Mouse (Mus musculus): ENCODE measurements around the gene Gmppa. TPM values are rescaled to one million over a fixed set of nuclear protein-coding genes. Genes with fewer than 3 reads are reported as not detected.

Gmppa gene
- polyA plus RNA-seq, 1 experiment from 2014 or later, result 64.5 TPM

DNA sequence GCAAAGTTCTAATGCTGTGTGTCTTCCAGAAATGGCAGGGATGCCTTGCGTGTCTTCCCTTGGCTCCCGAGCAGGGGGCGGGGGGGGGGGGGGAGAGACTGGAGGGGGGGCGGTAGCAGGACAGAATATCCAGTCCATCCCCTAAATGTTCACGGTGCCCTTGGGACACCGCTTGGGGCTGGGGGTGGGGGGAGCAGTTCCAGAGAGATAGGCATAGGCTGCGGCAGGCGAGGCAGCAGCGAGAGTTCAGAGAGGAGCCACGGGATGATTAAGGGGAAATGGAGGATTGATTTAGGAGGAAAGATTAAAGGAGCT, 21.9 kb downstream of the Gmppa start:
- peak overlapping the region; percentile 52 for H3K27ac ChIP-seq (ENCODE audit: low read depth, low read length)
- no peaks in the 10 kb centered on the region for H3K9me3 ChIP-seq (ENCODE audit: control insufficient read depth, low read length)
- WGBS, result 5% methylated on average over 8 of the region's 10 CpGs
- H3K4me1 ChIP-seq (ENCODE audit: control insufficient read depth, insufficient read depth, low read length), result peaks cover 12% of the 10 kb centered on the region
- H3K27me3 ChIP-seq (ENCODE audit: control insufficient read depth, insufficient read depth, low read length), result no peaks in the 10 kb centered on the region
- ATAC-seq (ENCODE audit: low read depth), result no peak
- peak overlapping the region; percentile 28; the same call in 1 of the 2 replicates for H3K9ac ChIP-seq (replicated peaks; ENCODE audit: low read depth, low read length)
- no peaks in the 10 kb centered on the region for H3K36me3 ChIP-seq (ENCODE audit: control insufficient read depth, insufficient read depth, low read length)
- H3K4me2 ChIP-seq (ENCODE audit: low read depth, low read length), result peak overlapping the region; percentile 44; the same call in 1 of the 2 replicates
- no peak overlapping the region for H3K4me3 ChIP-seq (ENCODE audit: low read depth, low read length)

DNA sequence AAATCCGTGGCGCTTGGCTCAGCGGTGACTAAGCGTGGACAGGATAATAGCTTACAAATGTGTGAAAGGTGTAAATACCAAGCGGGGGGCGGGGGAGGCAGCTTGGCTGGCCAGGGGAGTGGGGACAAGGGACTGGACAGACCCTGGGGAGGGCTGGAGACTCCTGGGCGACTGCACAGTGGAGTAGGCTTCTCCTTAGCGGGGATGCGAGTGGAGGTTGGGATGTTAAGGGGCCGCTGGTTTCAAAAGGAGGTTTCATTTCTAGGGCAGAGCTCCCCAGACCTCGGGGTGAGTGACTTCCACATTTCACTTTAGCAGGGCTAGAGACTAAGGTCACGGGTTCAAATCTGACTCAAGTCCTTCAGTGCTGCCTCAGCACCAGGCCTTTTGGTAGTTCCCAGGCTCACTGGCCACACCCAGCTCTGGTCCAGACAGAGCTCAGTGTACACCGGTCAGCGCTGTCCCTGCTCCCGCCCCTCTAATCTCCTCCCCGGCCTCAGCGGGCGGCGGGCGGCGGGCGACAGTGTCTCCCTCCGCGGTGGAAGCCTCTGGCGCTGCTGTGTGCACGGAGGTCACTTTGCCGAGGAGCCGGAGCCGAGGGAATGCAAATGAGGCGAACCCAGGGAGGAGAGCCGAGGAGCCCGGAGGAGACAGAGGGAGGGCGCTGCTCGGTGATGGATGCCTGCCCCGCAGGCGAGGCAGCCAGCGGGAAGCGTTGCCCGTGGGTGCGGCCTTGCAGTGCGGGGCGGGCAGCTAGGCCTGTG, 22.5 kb downstream of the Gmppa start:
- Histone ChIP-seq H3K27me3 (ENCODE audit: control insufficient read depth, insufficient read depth, low read length) (no peaks in the 10 kb centered on the region), H3K9me3 (ENCODE audit: control insufficient read depth, low read length) (no peaks in the 10 kb centered on the region), H3K4me2 (ENCODE audit: low read depth, low read length) (peak overlapping the region; percentile 44), H3K4me1 (ENCODE audit: control insufficient read depth, insufficient read depth, low read length) (peaks cover 12% of the 10 kb centered on the region), H3K36me3 (ENCODE audit: control insufficient read depth, insufficient read depth, low read length) (no peaks in the 10 kb centered on the region), H3K9ac (replicated peaks; ENCODE audit: low read depth, low read length) (peak overlapping the region; percentile 28; the same call in 1 of the 2 replicates), H3K27ac (ENCODE audit: low read depth, low read length) (peak overlapping the region; percentile 73), H3K4me3 (ENCODE audit: low read depth, low read length) (peak overlapping the region; percentile 16; the same call in 1 of the 2 replicates)
- peak; percentile 38 for ATAC-seq (ENCODE audit: low read depth)
- 1% methylated on average over 42 of the region's 42 CpGs for WGBS

DNA sequence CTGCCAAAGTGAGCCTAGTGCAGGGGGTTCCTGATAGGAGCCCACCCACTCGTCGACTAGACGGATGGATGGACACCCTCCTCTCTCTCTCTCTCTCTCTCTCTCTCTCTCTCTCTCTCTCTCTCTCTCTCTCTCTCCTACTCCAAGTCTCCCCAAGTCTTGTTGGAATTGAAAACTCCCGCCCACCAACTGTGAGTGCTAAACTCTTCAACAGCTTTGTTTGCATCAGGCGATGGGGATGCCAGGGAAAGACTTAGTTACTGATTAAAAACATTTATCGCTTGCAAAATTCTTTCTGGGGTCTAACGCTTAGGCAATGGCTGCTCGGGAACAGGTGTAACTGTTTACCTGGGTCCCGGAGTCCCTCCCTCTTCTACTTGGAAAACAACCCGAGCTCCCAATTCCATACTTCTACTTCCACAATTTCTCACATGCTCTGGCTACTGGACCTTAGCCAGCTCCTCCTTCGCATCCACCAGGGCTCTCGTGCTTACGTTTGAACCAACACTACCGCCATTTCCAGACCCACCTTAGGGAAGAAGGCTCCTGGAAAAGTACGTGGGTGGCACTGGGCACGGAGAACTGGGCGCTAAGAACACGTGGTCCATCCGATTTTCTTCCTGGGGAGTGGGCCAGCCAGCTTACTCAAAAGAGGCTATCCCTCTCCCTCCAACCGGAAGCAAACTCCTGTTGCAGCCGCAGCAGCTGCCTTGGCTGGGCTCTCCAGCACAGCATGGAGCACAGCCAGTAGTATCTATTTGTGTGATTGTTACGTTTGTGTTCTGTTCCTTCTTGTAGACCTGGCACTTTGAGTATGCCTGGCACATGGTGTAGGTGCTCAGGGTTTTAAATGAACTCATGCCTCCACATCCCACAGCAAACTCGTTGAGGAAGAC, 23.3 kb downstream of the Gmppa start:
- Histone ChIP-seq H3K4me2 (ENCODE audit: low read depth, low read length) (peak overlapping the region; percentile 44), H3K9ac (replicated peaks; ENCODE audit: low read depth, low read length) (0 out of 2 replicates have a peak overlapping the region, but pooled peaks have one; percentile 28), H3K4me3 (ENCODE audit: low read depth, low read length) (peak overlapping the region; percentile 16; the same call in 1 of the 2 replicates), H3K27ac (ENCODE audit: low read depth, low read length) (peak overlapping the region; percentile 73), H3K4me1 (ENCODE audit: control insufficient read depth, insufficient read depth, low read length) (peaks cover 12% of the 10 kb centered on the region), H3K36me3 (ENCODE audit: control insufficient read depth, insufficient read depth, low read length) (no peaks in the 10 kb centered on the region), H3K9me3 (ENCODE audit: control insufficient read depth, low read length) (no peaks in the 10 kb centered on the region), H3K27me3 (ENCODE audit: control insufficient read depth, insufficient read depth, low read length) (no peaks in the 10 kb centered on the region)
- WGBS, result 18% methylated on average over 23 of the region's 23 CpGs
- no peak for ATAC-seq (ENCODE audit: low read depth)

DNA sequence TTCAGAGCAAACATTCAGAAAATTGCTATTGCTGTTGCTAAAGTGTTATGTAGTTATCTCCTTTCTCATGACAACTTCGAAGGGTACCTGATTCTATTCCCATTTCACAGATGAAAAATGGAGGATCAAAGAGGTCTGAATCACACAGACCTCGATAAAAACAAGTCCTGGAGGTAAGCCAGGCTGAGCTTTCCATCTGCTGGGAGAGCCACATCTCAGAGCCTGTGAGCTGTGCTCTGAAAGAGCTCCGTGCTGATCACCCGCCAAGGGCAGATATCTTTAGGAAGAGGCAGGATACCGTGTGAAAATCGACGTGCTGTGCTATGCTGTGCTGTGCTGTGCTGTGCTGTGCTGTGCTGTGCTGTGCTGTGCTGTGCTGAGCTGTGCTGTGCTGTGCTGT, 24.6 kb downstream of the Gmppa start:
- H3K27me3 ChIP-seq (ENCODE audit: control insufficient read depth, insufficient read depth, low read length), result no peaks in the 10 kb centered on the region
- no peaks in the 10 kb centered on the region for H3K36me3 ChIP-seq (ENCODE audit: control insufficient read depth, insufficient read depth, low read length)
- H3K4me3 ChIP-seq (ENCODE audit: low read depth, low read length), result no peak overlapping the region
- H3K9ac ChIP-seq (replicated peaks; ENCODE audit: low read depth, low read length), result no peak overlapping the region
- 68% methylated on average over 7 of the region's 7 CpGs for WGBS
- peaks cover 12% of the 10 kb centered on the region for H3K4me1 ChIP-seq (ENCODE audit: control insufficient read depth, insufficient read depth, low read length)
- no peak overlapping the region for H3K27ac ChIP-seq (ENCODE audit: low read depth, low read length)
- no peak for ATAC-seq (ENCODE audit: low read depth)
- H3K9me3 ChIP-seq (ENCODE audit: control insufficient read depth, low read length), result no peaks in the 10 kb centered on the region
- no peak overlapping the region for H3K4me2 ChIP-seq (ENCODE audit: low read depth, low read length)

DNA sequence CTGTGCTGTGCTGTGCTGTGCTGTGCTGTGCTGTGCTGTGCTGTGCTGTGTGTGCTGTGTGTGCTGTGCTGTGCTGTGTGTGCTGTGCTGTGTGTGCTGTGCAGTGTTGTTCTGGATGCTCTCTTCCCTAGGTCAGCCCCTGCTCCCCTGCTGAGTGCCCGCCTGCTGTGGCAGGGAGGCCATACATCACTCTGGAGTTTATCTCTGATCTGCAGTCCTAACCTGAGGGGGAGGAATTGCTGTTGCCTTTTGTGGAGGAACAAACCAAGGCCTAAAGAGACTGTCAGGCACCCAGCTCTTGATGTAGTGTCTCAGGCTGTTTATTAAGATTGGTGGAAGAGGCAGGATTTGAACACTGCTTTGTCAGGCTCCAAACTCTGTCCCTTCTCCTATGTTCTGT, 26.9 kb downstream of the Gmppa start:
- H3K4me2 ChIP-seq (ENCODE audit: low read depth, low read length), result no peak overlapping the region
- no peak overlapping the region for H3K9ac ChIP-seq (replicated peaks; ENCODE audit: low read depth, low read length)
- H3K4me3 ChIP-seq (ENCODE audit: low read depth, low read length), result no peak overlapping the region
- no peaks in the 10 kb centered on the region for H3K36me3 ChIP-seq (ENCODE audit: control insufficient read depth, insufficient read depth, low read length)
- no peak overlapping the region for H3K27ac ChIP-seq (ENCODE audit: low read depth, low read length)
- no peaks in the 10 kb centered on the region for H3K27me3 ChIP-seq (ENCODE audit: control insufficient read depth, insufficient read depth, low read length)
- no peaks in the 10 kb centered on the region for H3K9me3 ChIP-seq (ENCODE audit: control insufficient read depth, low read length)
- WGBS, result 25% methylated on average over 1 of the region's 1 CpGs
- no peak for ATAC-seq (ENCODE audit: low read depth)
- peaks cover 5% of the 10 kb centered on the region for H3K4me1 ChIP-seq (ENCODE audit: control insufficient read depth, insufficient read depth, low read length)

DNA sequence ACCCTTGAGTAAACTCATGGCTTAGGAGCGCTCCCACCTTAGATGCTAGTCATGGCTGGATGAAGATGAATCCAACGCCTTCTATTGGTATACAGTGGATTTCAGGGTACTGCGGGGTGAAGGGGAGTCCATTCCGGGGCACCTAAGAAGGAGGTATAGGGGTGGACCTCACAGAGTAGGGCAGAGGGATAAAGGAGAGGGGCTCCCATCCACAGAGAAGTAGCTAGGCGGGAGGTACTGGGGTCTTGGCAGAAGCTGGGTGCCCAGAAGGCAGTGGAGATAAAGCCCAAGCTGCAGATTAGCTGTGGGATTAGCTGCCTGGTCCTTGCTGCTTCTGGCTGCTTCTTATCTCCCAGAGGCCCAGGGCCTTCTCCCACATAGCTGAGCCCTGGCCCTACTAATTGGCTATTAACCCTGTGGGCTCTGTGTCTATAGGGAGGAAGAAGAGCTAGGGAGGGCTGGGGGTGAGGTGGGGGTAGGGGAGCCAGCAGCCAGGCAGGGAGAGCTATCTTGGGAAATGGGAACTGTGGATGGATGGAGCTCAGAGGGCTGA, 28.0 kb downstream of the Gmppa start:
- Histone ChIP-seq H3K4me3 (ENCODE audit: low read depth, low read length) (no peak overlapping the region), H3K9me3 (ENCODE audit: control insufficient read depth, low read length) (no peaks in the 10 kb centered on the region), H3K4me2 (ENCODE audit: low read depth, low read length) (no peak overlapping the region), H3K9ac (replicated peaks; ENCODE audit: low read depth, low read length) (no peak overlapping the region), H3K36me3 (ENCODE audit: control insufficient read depth, insufficient read depth, low read length) (no peaks in the 10 kb centered on the region), H3K4me1 (ENCODE audit: control insufficient read depth, insufficient read depth, low read length) (no peaks in the 10 kb centered on the region; the same call in 1 of the 2 replicates), H3K27me3 (ENCODE audit: control insufficient read depth, insufficient read depth, low read length) (no peaks in the 10 kb centered on the region), H3K27ac (ENCODE audit: low read depth, low read length) (no peak overlapping the region)
- ATAC-seq (ENCODE audit: low read depth), result no peak
- WGBS, result 84% methylated on average over 5 of the region's 5 CpGs

DNA sequence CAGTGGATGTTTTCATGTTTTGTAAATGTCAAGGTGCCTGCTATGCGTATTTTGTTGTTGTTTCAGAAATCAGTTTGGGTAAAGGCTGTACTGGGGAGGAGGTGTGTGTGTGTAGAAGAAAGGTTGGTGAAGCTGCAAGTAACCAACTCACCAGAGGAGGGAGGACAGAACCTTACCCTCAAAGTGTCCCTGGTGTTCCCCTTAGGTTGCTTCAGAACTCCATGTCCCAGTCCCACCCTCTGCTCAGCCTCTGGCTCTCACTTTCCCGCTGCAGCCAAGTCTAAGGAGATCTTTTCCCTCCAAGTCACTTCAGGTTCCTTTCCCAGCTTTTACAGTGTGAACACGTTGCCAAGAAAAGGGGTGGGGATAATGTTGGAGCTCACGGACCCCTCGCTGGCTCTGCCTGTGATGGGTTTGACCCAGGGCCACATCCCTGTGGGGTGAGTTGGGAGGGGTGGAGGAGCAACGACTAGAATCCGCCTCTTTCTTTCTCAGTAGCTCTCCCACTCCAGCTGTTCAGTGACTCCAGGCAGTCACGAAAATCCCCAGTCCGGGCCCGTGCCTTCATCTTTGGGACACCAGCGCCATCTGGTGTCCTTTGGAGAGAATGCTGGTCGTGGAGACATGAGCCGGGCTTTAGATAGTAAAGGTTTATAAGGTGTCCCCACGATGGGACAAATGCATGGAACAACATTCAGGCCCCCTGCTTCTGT, 31.6 kb downstream of the Gmppa start:
- H3K4me1 ChIP-seq (ENCODE audit: control insufficient read depth, insufficient read depth, low read length), result no peaks in the 10 kb centered on the region
- H3K4me3 ChIP-seq (ENCODE audit: low read depth, low read length), result no peak overlapping the region
- peaks cover under 1% of the 10 kb centered on the region; the same call in 1 of the 2 replicates for H3K36me3 ChIP-seq (ENCODE audit: control insufficient read depth, insufficient read depth, low read length)
- peak; percentile 75 for ATAC-seq (ENCODE audit: low read depth)
- H3K9ac ChIP-seq (replicated peaks; ENCODE audit: low read depth, low read length), result no peak overlapping the region
- 8% methylated on average over 14 of the region's 14 CpGs for WGBS
- no peaks in the 10 kb centered on the region for H3K27me3 ChIP-seq (ENCODE audit: control insufficient read depth, insufficient read depth, low read length)
- H3K27ac ChIP-seq (ENCODE audit: low read depth, low read length), result no peak overlapping the region
- no peaks in the 10 kb centered on the region for H3K9me3 ChIP-seq (ENCODE audit: control insufficient read depth, low read length)
- no peak overlapping the region for H3K4me2 ChIP-seq (ENCODE audit: low read depth, low read length)

DNA sequence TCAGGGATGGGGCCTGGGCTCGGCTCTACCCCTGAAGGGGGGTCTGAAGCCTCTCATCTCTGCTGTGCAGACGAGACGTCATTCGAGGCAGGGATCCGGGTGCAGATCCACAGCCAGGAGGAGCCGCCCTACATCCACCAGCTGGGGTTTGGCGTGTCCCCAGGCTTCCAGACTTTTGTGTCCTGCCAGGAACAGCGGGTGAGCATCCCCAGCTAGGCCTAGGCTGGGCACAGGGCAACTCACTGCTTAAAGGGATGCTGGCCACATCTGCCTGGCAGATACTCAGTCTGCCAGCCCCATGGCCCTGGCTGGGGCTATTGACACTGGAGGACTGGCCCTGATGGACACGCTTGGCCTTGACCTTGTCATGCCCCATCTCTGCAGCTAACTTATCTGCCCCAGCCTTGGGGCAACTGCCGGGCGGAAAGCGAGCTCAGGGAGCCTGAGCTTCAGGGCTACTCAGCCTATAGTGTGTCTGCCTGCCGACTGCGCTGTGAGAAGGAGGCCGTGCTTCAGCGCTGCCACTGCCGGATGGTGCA, 33.6 kb downstream of the Gmppa start:
- H3K4me3 ChIP-seq (ENCODE audit: low read depth, low read length), result no peak overlapping the region
- H3K27me3 ChIP-seq (ENCODE audit: control insufficient read depth, insufficient read depth, low read length), result no peaks in the 10 kb centered on the region
- WGBS, result 74% methylated on average over 17 of the region's 17 CpGs
- no peak for ATAC-seq (ENCODE audit: low read depth)
- H3K4me1 ChIP-seq (ENCODE audit: control insufficient read depth, insufficient read depth, low read length), result no peaks in the 10 kb centered on the region
- peaks cover 16% of the 10 kb centered on the region for H3K36me3 ChIP-seq (ENCODE audit: control insufficient read depth, insufficient read depth, low read length)
- no peak overlapping the region for H3K27ac ChIP-seq (ENCODE audit: low read depth, low read length)
- H3K9me3 ChIP-seq (ENCODE audit: control insufficient read depth, low read length), result no peaks in the 10 kb centered on the region
- no peak overlapping the region for H3K4me2 ChIP-seq (ENCODE audit: low read depth, low read length)
- no peak overlapping the region for H3K9ac ChIP-seq (replicated peaks; ENCODE audit: low read depth, low read length)
